Mouse (Mus musculus) ES-Bruce4 (cell line): ENCODE data around the gene Mid1. TPM values are rescaled to one million over a fixed set of nuclear protein-coding genes. Genes with fewer than 3 reads are reported as not detected.
"Not testable (repeated sequence)": the region's sequence is repeated elsewhere in the genome, so short reads cannot be mapped to it uniquely, and the experiment has no call there.

Experiments used
- H3K27ac ChIP-seq: 2 replicates; pipeline ENCODE4 v1.5.1; 2012; ENCODE audit warnings: low read length, inconsistent platforms; ENCODE audit not compliant: insufficient read depth
- H3K27me3 ChIP-seq: 2 replicates; pipeline ENCODE4 v1.6.1; 2012; ENCODE audit warnings: mild to moderate bottlenecking, low read length, inconsistent platforms; ENCODE audit not compliant: control insufficient read depth, poor library complexity, insufficient read depth, severe bottlenecking
- H3K36me3 ChIP-seq: 2 replicates; pipeline ENCODE4 v1.6.1; 2012; ENCODE audit warnings: inconsistent platforms, mild to moderate bottlenecking, low read length, moderate library complexity; ENCODE audit not compliant: control insufficient read depth, poor library complexity, insufficient read depth, severe bottlenecking
- H3K4me1 ChIP-seq: one replicate; pipeline ENCODE4 v1.8.1; 2011; ENCODE audit warnings: low read length; ENCODE audit not compliant: control insufficient read depth, insufficient read depth
- H3K4me3 ChIP-seq: 2 replicates; pipeline ENCODE4 v1.5.1; 2011; ENCODE audit warnings: low read depth, mild to moderate bottlenecking, low read length
- H3K9ac ChIP-seq: 2 replicates; pipeline ENCODE4 v1.6.1; 2012; ENCODE audit warnings: low read depth, mild to moderate bottlenecking, inconsistent platforms; ENCODE audit not compliant: poor library complexity, severe bottlenecking
- H3K9me3 ChIP-seq: replicated peaks from 2 replicates; pipeline ENCODE4 v1.6.1; 2012; ENCODE audit warnings: mild to moderate bottlenecking, low read length, inconsistent platforms; ENCODE audit not compliant: control insufficient read depth, poor library complexity, insufficient read depth, severe bottlenecking
- polyA plus RNA-seq: library from polyadenylated mRNA; stranded (reverse); fragments of >200 nt; gene quantifications from 2 replicates; pipeline ENCODE4 v1.2.4, GENCODE M21; 2011; ENCODE audit warnings: low read depth; ENCODE audit not compliant: missing spikeins, insufficient read depth, insufficient read length

The Mid1 gene
- polyA plus RNA-seq, 1 experiment = 125 TPM

- H3K36me3 ChIP-seq = peaks cover 89% of the 10 kb centered on the region
- peaks cover 86% of the 10 kb centered on the region for H3K9me3 ChIP-seq
- H3K9ac ChIP-seq, H3K4me3 ChIP-seq, H3K4me1 ChIP-seq, H3K27me3 ChIP-seq: not testable (repeated sequence)
- peak overlapping the region; percentile 52 for H3K27ac ChIP-seq
Measured at GRCm38 (mm10) chrX:169973806-169974205, 288.8 kb downstream of the Mid1 start.

GRCm38 (mm10) chrX:169974456-169974855, 289.5 kb downstream of the Mid1 start:
- H3K27ac ChIP-seq = peak overlapping the region; percentile 36
- not testable (repeated sequence) for H3K27me3 ChIP-seq, H3K4me3 ChIP-seq, H3K9ac ChIP-seq, H3K4me1 ChIP-seq
- peaks cover 90% of the 10 kb centered on the region for H3K9me3 ChIP-seq
- H3K36me3 ChIP-seq = peaks cover 95% of the 10 kb centered on the region

GRCm38 (mm10) chrX:169974974-169975373, 290.0 kb downstream of the Mid1 start:
- H3K27ac ChIP-seq = not testable (repeated sequence)
- Histone ChIP-seq H3K36me3 (peaks cover 96% of the 10 kb centered on the region), H3K9me3 (peaks cover 90% of the 10 kb centered on the region)

GRCm38 (mm10) chrX:169975681-169976131, 290.7 kb downstream of the Mid1 start:
- not testable (repeated sequence) for H3K4me1 ChIP-seq, H3K27me3 ChIP-seq, H3K4me3 ChIP-seq, H3K9ac ChIP-seq
- Histone ChIP-seq H3K36me3 (peaks cover 96% of the 10 kb centered on the region), H3K9me3 (peaks cover 86% of the 10 kb centered on the region), H3K27ac (peak overlapping the region; percentile 7; the same call in 1 of the 2 replicates)

More at GRCm38 (mm10) chrX:169974974-169975373, 290.0 kb downstream of the Mid1 start:
- not testable (repeated sequence) for H3K4me3 ChIP-seq, H3K27me3 ChIP-seq, H3K9ac ChIP-seq, H3K4me1 ChIP-seq

GRCm38 (mm10) chrX:169976340-169976739, 291.3 kb downstream of the Mid1 start:
- peaks cover 97% of the 10 kb centered on the region for H3K36me3 ChIP-seq
- not testable (repeated sequence) for H3K27ac ChIP-seq, H3K4me1 ChIP-seq, H3K4me3 ChIP-seq, H3K27me3 ChIP-seq, H3K9ac ChIP-seq
- H3K9me3 ChIP-seq = peaks cover 80% of the 10 kb centered on the region

- Histone ChIP-seq H3K36me3 (peaks cover 96% of the 10 kb centered on the region), H3K27ac (peak overlapping the region; percentile 1), H3K9me3 (peaks cover 64% of the 10 kb centered on the region)
- H3K27me3 ChIP-seq, H3K9ac ChIP-seq, H3K4me3 ChIP-seq, H3K4me1 ChIP-seq: not testable (repeated sequence)
Measured at GRCm38 (mm10) chrX:169977856-169978435, 292.9 kb downstream of the Mid1 start.

GRCm38 (mm10) chrX:169978436-169979381, 293.7 kb downstream of the Mid1 start:
- Histone ChIP-seq H3K9me3 (peaks cover 60% of the 10 kb centered on the region), H3K27ac (peak overlapping the region; percentile 1), H3K36me3 (peaks cover 96% of the 10 kb centered on the region)
- H3K4me3 ChIP-seq, H3K27me3 ChIP-seq, H3K9ac ChIP-seq, H3K4me1 ChIP-seq: not testable (repeated sequence)

GRCm38 (mm10) chrX:169979461-169980202, 294.6 kb downstream of the Mid1 start:
- H3K9me3 ChIP-seq = peaks cover 52% of the 10 kb centered on the region
- H3K4me1 ChIP-seq, H3K4me3 ChIP-seq, H3K9ac ChIP-seq, H3K27me3 ChIP-seq: not testable (repeated sequence)
- peaks cover 95% of the 10 kb centered on the region for H3K36me3 ChIP-seq
- peak overlapping the region; percentile 1 for H3K27ac ChIP-seq

- not testable (repeated sequence) for H3K27me3 ChIP-seq, H3K4me3 ChIP-seq, H3K9ac ChIP-seq, H3K4me1 ChIP-seq
- H3K36me3 ChIP-seq = peaks cover 95% of the 10 kb centered on the region
- H3K9me3 ChIP-seq = peaks cover 47% of the 10 kb centered on the region
- peak overlapping the region; percentile 16 for H3K27ac ChIP-seq
Measured at GRCm38 (mm10) chrX:169980203-169980556, 295.2 kb downstream of the Mid1 start.
